Mouse (Mus musculus): ENCODE data around the gene Impdh2.

Gene Impdh2

GRCm38 (mm10) chr9:108560227-108560841 lies at the start of gene Impdh2:
Gene Impdh2 (plus strand): TSS chr9:108560286.
- peak; percentile 93 to 96 for DNase-seq (ENCODE audit: low spot score in 2 of 2)

GRCm38 (mm10) chr9:108516380-108517251 lies 43.5 kb upstream of the Impdh2 start, which contains the start of gene Qrich1:
Gene Qrich1 (plus strand): TSS chr9:108516806.
- peak; percentile 92 to 93 for DNase-seq (ENCODE audit: low spot score in 2 of 2)

GRCm38 (mm10) chr9:108517253-108517930 lies 42.7 kb upstream of the Impdh2 start:
- peak; percentile 75 to 80 for DNase-seq (ENCODE audit: low spot score in 2 of 2)

- DNase-seq (ENCODE audit: low spot score in 2 of 2): no peak
These were observed 42.2 kb upstream of the Impdh2 start for GRCm38 (mm10) chr9:108517931-108518332.

GRCm38 (mm10) chr9:108521604-108522003 lies 38.5 kb upstream of the Impdh2 start:
- no peak for DNase-seq (ENCODE audit: low spot score in 2 of 2)

- no peak for DNase-seq (ENCODE audit: low spot score in 2 of 2)
These were observed 36.7 kb upstream of the Impdh2 start for GRCm38 (mm10) chr9:108523341-108523740.

GRCm38 (mm10) chr9:108525400-108525799 lies 34.7 kb upstream of the Impdh2 start:
- DNase-seq (ENCODE audit: low spot score in 2 of 2): no peak

- no peak for DNase-seq (ENCODE audit: low spot score in 2 of 2)
These were observed 29.1 kb upstream of the Impdh2 start for GRCm38 (mm10) chr9:108530954-108531353.

GRCm38 (mm10) chr9:108531496-108531895 lies 28.6 kb upstream of the Impdh2 start:
- no peak for DNase-seq (ENCODE audit: low spot score in 2 of 2)

GRCm38 (mm10) chr9:108540846-108541245 lies 19.2 kb upstream of the Impdh2 start:
- no peak for DNase-seq (ENCODE audit: low spot score in 2 of 2)

GRCm38 (mm10) chr9:108545986-108546385 lies 14.1 kb upstream of the Impdh2 start:
- no peak for DNase-seq (ENCODE audit: low spot score in 2 of 2)

GRCm38 (mm10) chr9:108546875-108547274 lies 13.2 kb upstream of the Impdh2 start:
- DNase-seq (ENCODE audit: low spot score in 2 of 2): no peak

- DNase-seq (ENCODE audit: low spot score in 2 of 2): no peak
These were observed 917 bp upstream of the Impdh2 start for GRCm38 (mm10) chr9:108559169-108559568.

- no peak for DNase-seq (ENCODE audit: low spot score in 2 of 2)
These were observed 3.6 kb downstream of the Impdh2 start for GRCm38 (mm10) chr9:108563671-108564070.

- DNase-seq (ENCODE audit: low spot score in 2 of 2): no peak
These were observed 4.0 kb downstream of the Impdh2 start for GRCm38 (mm10) chr9:108564131-108564530.

- no peak for DNase-seq (ENCODE audit: low spot score in 2 of 2)
These were observed 6.1 kb downstream of the Impdh2 start for GRCm38 (mm10) chr9:108565881-108566814.

- DNase-seq (ENCODE audit: low spot score in 2 of 2): peak; percentile 94 to 96
These were observed 7.0 kb downstream of the Impdh2 start, which contains the start of gene Ndufaf3 for GRCm38 (mm10) chr9:108566815-108567776. Gene Ndufaf3 (minus strand): TSS chr9:108567434.

- no peak for DNase-seq (ENCODE audit: low spot score in 2 of 2)
These were observed 7.9 kb downstream of the Impdh2 start for GRCm38 (mm10) chr9:108567931-108568419.

GRCm38 (mm10) chr9:108568511-108568921 lies 8.4 kb downstream of the Impdh2 start:
- no peak for DNase-seq (ENCODE audit: low spot score in 2 of 2)
